Mouse (Mus musculus) hindbrain, embryonic 16.5 days (tissue): ENCODE measurements around the gene Crtc2. TPM values are rescaled to one million over a fixed set of nuclear protein-coding genes. Genes with fewer than 3 reads are reported as not detected.

Source experiments
- ATAC-seq: fragments of 200-750 bp; cut with Nextera tagmentation; 2 replicates; pipeline ENCODE4 v1.8.0; 2017; ENCODE audit warnings: moderate TSS enrichment, moderate library complexity
- H3K27ac ChIP-seq: fragments of 300-500 bp; sonication (generic); 2 replicates; pipeline ENCODE4 v1.5.1; 2014; ENCODE audit warnings: low read depth, mild to moderate bottlenecking, control low read depth, low read length, moderate library complexity
- H3K27me3 ChIP-seq: fragments of 300-500 bp; sonication (generic); replicated peaks from 2 replicates; pipeline ENCODE4 v1.6.1; 2014; ENCODE audit warnings: low read length; ENCODE audit not compliant: control insufficient read depth, insufficient read depth
- H3K36me3 ChIP-seq: fragments of 300-500 bp; sonication (generic); 2 replicates; pipeline ENCODE4 v1.6.1; 2014; ENCODE audit warnings: mild to moderate bottlenecking, low read length, moderate library complexity, mixed read lengths; ENCODE audit not compliant: control insufficient read depth, insufficient read depth
- H3K4me1 ChIP-seq: fragments of 300-500 bp; sonication (generic); 2 replicates; pipeline ENCODE4 v1.6.1; 2014; ENCODE audit warnings: low read depth, low read length; ENCODE audit not compliant: control insufficient read depth, insufficient read depth
- H3K4me2 ChIP-seq: fragments of 300-500 bp; sonication (generic); 2 replicates; pipeline ENCODE4 v1.6.1; 2014; ENCODE audit warnings: mild to moderate bottlenecking, low read length, control low read depth, moderate library complexity
- H3K4me3 ChIP-seq: fragments of 300-500 bp; sonication (generic); 2 replicates; pipeline ENCODE4 v1.5.1; 2014; ENCODE audit warnings: mild to moderate bottlenecking, low read length, control low read depth, moderate library complexity
- H3K9ac ChIP-seq: fragments of 300-500 bp; sonication (generic); 2 replicates; pipeline ENCODE4 v1.6.1; 2014; ENCODE audit warnings: low read depth, mild to moderate bottlenecking, control low read depth, low read length, moderate library complexity
- H3K9me3 ChIP-seq: fragments of 300-500 bp; sonication (generic); 2 replicates; pipeline ENCODE4 v1.6.1; 2014; ENCODE audit warnings: mild to moderate bottlenecking, low read length, moderate library complexity; ENCODE audit not compliant: control insufficient read depth
- WGBS: fragments of 180-500 bp; shearing (Covaris S2); extraction: QIAGEN DNeasy Blood & Tissue Kit; methylation state at CpG from one replicate; pipeline ENCODE4 v1.1.7; 2014; 5-methylcytosine and 5-hydroxymethylcytosine counted together
- polyA plus RNA-seq: library from polyadenylated mRNA; unstranded; fragments of >200 nt; fragmentation: Nextera tagmentation; extraction: Ambion mirVana; gene quantifications from 2 replicates; pipeline ENCODE4 v1.2.1, GENCODE M21; 2015

The Crtc2 gene
- polyA plus RNA-seq, 1 experiment from 2014 or later: 19.6 TPM

DNA sequence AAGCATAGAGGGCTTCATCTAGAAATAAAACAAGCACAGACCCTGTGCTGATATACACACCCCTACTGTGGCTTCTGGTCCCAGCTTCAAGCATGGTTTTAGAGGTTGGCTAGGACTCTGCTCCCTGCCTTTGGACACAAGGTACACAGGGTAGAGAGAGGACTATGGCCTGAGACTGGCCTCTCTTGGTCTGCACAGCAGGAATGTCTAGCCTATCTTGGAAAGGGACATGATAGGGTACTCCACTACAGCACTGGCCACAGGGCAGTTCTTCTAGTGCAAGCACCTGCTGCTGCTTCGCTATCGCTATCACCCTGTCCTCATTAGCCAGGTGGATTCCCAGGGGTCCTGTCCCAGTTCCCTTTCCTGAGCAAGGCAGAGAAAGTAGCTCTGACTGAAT, 12.7 kb upstream of the Crtc2 start:
- ATAC-seq: no peak
- Histone ChIP-seq H3K4me1 (peaks cover 4% of the 10 kb centered on the region), H3K4me3 (no peak overlapping the region), H3K9me3 (no peaks in the 10 kb centered on the region), H3K27me3 (no peaks in the 10 kb centered on the region), H3K4me2 (no peak overlapping the region), H3K9ac (no peak overlapping the region), H3K36me3 (no peaks in the 10 kb centered on the region; the same call in 1 of the 2 replicates), H3K27ac (no peak overlapping the region)
- 93% methylated on average over 2 of the region's 2 CpGs for WGBS

DNA sequence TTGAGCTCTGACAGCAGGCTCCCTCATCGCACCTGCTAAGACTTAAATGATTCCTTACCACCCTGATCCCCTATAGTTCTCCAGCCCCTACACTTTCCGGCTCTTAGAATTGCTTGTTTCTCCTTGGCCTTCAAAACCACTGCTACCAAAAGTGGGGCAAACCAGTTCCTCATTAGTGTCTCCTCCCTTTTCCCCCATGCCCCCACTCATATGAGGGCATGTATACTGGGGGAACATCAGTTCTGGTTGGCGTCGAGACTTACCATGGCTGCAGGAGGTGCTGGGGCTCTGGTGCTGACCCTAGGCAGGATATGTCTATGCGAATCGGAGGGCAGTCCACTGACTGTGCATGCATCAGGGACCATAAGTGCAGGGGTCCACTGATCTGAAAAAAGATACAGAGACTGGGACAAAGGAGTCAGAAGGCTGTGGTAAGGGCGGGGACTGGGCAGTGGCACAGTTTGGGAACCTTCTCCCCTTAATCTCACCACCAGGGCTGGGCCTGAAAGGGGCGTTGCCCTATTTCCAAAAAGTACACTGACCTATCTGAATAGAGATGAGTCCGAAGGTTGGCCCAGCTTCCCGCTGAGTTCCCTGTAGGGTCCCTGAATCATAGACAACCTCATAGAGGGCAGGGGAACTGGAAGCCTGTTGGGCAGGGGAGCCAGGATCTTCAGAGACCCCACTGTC, 12.1 kb upstream of the Crtc2 start:
- no peaks in the 10 kb centered on the region for H3K36me3 ChIP-seq
- no peaks in the 10 kb centered on the region for H3K9me3 ChIP-seq
- H3K4me2 ChIP-seq: no peak overlapping the region
- no peak for ATAC-seq
- H3K9ac ChIP-seq: no peak overlapping the region
- no peaks in the 10 kb centered on the region for H3K27me3 ChIP-seq
- no peak overlapping the region for H3K27ac ChIP-seq
- H3K4me3 ChIP-seq: no peak overlapping the region
- H3K4me1 ChIP-seq: peaks cover 4% of the 10 kb centered on the region
- WGBS: 79% methylated on average over 10 of the region's 10 CpGs

DNA sequence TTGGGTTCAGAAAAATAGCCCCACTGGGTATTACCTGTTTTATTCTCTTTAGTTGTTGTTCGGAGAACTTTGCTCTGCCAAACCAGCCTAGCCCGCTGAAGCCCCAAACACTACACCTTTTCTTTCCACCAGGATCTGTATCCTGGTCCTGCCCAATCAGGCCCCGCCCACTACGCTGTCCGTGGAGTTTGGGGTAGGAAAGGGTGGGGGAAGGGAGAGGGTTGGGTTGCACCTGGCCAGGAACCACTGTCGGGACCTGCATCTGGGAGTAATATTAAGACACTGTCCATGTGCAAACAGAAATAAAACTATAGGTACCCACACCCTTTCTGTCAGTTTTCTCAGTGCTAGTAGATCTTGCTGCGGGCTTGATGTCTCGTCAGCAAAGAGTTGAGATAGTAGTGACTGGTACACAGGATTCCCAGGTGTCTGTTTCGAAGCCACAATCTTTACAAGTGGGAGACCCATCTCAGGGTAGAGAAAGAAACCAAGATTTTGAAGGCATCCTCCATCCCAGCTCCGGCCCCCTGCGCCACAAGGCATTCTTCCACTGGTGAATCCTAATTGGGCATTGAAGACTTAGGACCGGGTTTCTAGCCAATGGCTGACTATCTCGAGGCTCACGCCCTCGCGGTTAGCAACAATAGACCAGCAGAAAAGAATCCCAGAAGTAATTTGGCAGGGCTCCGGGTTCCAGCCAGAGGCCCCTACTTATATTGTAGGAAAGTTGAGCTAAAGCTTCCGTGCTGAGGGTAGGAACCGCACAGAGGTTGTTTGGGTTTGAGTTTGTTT, 10.8 kb upstream of the Crtc2 start, which contains the start of gene Creb3l4:
Gene Creb3l4 (minus strand): TSS at position 529 of the 792 bp plus-strand sequence.
- H3K27me3 ChIP-seq: no peaks in the 10 kb centered on the region
- peaks cover 8% of the 10 kb centered on the region for H3K4me1 ChIP-seq
- no peak within 1 kb of the TSS for H3K27ac ChIP-seq
- peak within 1 kb of the TSS; percentile 31 for H3K4me3 ChIP-seq
- peak within 1 kb of the TSS; percentile 43 for H3K9ac ChIP-seq
- peak within 1 kb of the TSS; percentile 61 for H3K4me2 ChIP-seq
- peak; percentile 31 for ATAC-seq
- H3K9me3 ChIP-seq: no peaks in the 10 kb centered on the region
- H3K36me3 ChIP-seq: no peaks in the 10 kb centered on the region
- 5% methylated on average over 19 of the region's 19 CpGs for WGBS

DNA sequence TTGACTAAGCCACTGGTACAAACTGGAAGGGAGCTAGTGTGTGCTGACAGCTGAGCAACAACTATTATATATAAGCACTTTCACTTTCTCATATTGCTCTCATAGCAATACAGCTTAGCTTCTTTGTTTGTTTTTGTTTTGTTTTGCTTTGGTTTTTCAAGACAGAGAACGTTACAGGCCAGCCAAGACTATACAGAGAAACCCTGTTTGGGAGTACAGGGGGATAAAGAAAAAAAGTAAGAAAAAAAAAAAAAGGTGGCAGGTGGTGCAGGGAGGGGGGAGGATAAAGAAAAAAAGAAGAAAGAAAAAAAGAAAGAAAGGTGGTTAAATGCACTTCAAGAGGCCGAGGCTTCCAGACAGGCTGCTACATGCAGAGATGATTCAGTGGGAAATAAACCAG, 8.6 kb upstream of the Crtc2 start:
- H3K4me3 ChIP-seq: no peak overlapping the region
- H3K36me3 ChIP-seq: no peaks in the 10 kb centered on the region
- H3K9me3 ChIP-seq: no peaks in the 10 kb centered on the region
- no peak overlapping the region for H3K27ac ChIP-seq
- H3K9ac ChIP-seq: no peak overlapping the region
- no peak overlapping the region for H3K4me2 ChIP-seq
- no peak for ATAC-seq
- H3K27me3 ChIP-seq: no peaks in the 10 kb centered on the region
- peaks cover 14% of the 10 kb centered on the region for H3K4me1 ChIP-seq
- 67% methylated on average over 2 of the region's 2 CpGs for WGBS

DNA sequence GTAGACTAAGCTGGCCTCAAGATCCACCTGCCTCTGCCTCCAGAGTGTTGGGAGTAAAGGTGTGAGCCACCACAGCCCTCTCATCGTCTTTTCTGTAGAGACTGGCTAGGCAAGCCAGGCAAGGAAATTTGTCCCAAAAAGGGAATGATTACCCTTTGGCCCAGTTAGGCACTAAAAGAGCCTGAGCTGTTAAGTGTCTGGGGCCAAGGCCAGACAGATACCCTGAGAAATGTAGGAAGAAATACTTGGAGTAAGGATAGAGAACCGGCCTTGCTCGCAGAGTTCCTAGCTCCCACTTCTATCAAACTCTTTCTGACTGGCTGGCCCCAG, 6.4 kb upstream of the Crtc2 start:
- peaks cover 14% of the 10 kb centered on the region for H3K4me1 ChIP-seq
- no peak; the same call in 1 of the 2 replicates for ATAC-seq

DNA sequence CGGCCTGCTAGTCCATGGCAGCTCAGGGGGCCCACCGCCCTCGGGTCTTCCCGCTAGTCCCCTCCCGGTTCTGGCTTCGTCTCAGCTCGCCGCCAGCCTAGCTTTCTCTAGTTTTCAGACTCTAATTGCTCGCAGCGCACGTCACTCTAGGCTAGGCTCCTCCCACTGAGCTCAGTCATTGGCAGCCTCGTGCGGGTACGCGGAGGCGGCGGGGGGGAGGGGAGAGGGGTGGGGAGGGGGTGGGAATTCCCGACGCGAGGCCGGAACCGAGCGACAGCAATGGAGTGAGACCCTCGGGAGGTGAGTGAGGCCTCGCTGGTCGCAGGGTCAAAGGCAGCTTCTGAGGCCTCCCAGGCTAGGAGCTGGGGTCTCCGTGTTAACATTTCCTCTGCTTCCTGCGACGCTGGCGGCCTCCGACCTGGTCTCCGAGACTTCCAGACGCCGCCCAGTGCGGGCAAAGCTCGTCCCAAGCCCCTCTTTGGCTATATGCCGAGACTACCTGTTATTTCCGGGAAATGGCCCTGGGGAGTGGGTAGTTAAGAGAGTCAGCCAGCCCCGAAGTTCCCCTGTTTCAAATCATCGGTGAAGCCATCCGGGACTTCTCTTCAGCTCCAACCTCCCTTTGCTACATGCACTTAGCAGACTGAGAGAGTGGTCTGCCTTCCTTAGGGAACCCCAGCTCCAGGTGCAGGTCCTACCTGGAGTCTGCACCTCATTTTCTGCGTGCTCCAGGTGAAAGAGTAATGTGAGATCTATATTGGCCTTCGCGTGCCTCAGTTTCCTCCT, 5.8 kb upstream of the Crtc2 start, which contains the start of gene Slc39a1:
Gene Slc39a1 (plus strand): TSS at position 213 of the 786 bp plus-strand sequence.
- peak; percentile 96 for ATAC-seq
- Histone ChIP-seq H3K9ac (peak within 1 kb of the TSS; percentile 73), H3K27ac (peak within 1 kb of the TSS; percentile 83), H3K9me3 (no peaks in the 10 kb centered on the region), H3K4me2 (peak within 1 kb of the TSS; percentile 96), H3K27me3 (no peaks in the 10 kb centered on the region), H3K4me3 (peak within 1 kb of the TSS; percentile 62), H3K4me1 (peaks cover 14% of the 10 kb centered on the region), H3K36me3 (0 out of 2 replicates have a peak, but pooled peaks cover 2% of the 10 kb centered on the region)
- WGBS: under 1% methylated on average over 44 of the region's 44 CpGs

More for the DNA sequence above, 6.4 kb upstream of the Crtc2 start:
- Histone ChIP-seq H3K4me2 (peak overlapping the region; percentile 76), H3K36me3 (0 out of 2 replicates have a peak, but pooled peaks cover 2% of the 10 kb centered on the region), H3K4me3 (peak overlapping the region; percentile 62), H3K9me3 (no peaks in the 10 kb centered on the region), H3K27ac (peak overlapping the region; percentile 83), H3K27me3 (no peaks in the 10 kb centered on the region), H3K9ac (peak overlapping the region; percentile 66)
- 0% methylated on average over 3 of the region's 3 CpGs for WGBS

DNA sequence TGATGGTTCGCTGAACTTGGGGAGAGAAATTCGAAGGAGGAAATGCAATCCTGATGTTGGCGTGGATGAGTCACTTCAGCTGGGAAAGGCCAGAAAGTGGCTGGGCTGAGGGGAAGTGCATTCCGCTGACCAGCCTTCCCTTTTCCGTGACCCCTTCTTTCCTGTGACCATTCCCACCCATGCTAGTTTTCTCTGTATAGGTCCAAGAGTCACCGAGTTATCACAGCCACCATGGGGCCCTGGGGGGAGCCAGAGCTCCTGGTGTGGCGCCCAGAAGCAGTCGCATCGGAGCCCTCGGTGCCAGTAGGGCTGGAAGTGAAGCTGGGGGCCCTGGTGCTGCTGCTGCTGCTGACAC, 5.2 kb upstream of the Crtc2 start:
- ATAC-seq: no peak
- H3K27ac ChIP-seq: peak overlapping the region; percentile 80
- peaks cover 10% of the 10 kb centered on the region for H3K4me1 ChIP-seq
- H3K4me3 ChIP-seq: peak overlapping the region; percentile 62
- H3K36me3 ChIP-seq: 0 out of 2 replicates have a peak, but pooled peaks cover 2% of the 10 kb centered on the region
- no peaks in the 10 kb centered on the region for H3K9me3 ChIP-seq
- WGBS: 10% methylated on average over 10 of the region's 10 CpGs
- H3K4me2 ChIP-seq: peak overlapping the region; percentile 96
- H3K27me3 ChIP-seq: no peaks in the 10 kb centered on the region
- peak overlapping the region; percentile 73 for H3K9ac ChIP-seq

DNA sequence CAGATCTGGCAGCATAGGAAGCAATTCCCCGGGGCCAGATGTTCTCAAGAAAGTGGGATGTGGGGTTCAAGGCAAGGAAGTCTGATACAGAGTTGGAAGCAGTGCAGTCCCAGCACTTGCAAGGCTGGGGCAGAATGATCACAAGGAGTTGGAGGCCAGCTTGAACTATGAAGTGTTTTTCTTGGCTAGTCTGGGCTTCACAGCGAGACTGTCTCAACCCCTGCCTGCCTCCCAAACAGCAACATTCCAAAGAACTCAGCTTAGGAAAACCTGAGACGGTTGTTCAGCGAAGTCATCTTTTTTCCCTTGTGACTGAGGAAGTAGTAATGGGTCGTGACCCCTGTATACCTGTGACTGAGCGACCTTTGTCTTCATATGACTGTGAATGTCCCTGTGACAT, 3.2 kb upstream of the Crtc2 start:
- Histone ChIP-seq H3K9ac (no peak overlapping the region), H3K4me2 (no peak overlapping the region), H3K36me3 (0 out of 2 replicates have a peak, but pooled peaks cover 2% of the 10 kb centered on the region), H3K9me3 (no peaks in the 10 kb centered on the region), H3K4me1 (peaks cover 19% of the 10 kb centered on the region), H3K4me3 (no peak overlapping the region), H3K27ac (no peak overlapping the region), H3K27me3 (no peaks in the 10 kb centered on the region)
- no peak for ATAC-seq
- WGBS: 91% methylated on average over 6 of the region's 6 CpGs
